In the genomic region with DNA sequence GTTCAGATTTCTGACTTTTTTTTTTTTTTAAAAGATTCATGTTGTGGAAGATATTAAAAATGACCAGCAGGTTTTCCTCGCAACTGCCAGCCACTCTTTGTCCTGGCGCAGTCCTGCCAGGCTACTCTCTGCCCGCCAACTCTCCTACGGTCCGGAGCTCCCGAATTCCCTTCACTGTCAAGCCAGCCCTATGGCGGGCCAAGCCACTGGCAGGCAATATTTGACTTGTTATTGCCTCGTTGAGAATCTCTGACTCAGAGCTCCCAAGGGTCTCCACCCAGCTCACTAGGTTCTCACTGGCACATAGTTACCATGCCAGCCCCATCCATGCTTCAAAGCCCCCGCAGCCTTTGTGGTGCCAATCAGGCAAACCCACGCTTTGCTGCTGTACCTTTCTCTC, we compare ENCODE assay signal across 27 mouse cellular contexts.
DNase-seq lines count a peak whose midpoint lies in the region; ATAC-seq and TF ChIP-seq lines count a peak whose summit lies in the region.
"Had no signal": no experiment of that assay in that cellular context is flagged by ENCODE, and none has a peak within 500 bp of the region (broad histone marks: within the 10 kb centered on the region; RNA-seq: fewer than 3 reads in every experiment).

No protein-coding gene starts in this region.

- H3K4me3 ChIP-seq in midbrain, postnatal 0 days (ENCODE audit: low read depth, low read length) = no peak overlapping the region
- no peak overlapping the region for H3K4me3 ChIP-seq in midbrain, embryonic 11.5 days (ENCODE audit: low read depth, low read length)
- H3K4me3 ChIP-seq: embryonic facial prominence, embryonic 10.5 days; forebrain, embryonic 15.5 days; heart, embryonic 12.5 days; hindbrain, embryonic 10.5 days; midbrain, embryonic 15.5 days; myocyte; neural tube, embryonic 13.5 days had no signal

- no peak for TF ChIP-seq CTCF in midbrain, postnatal 0 days (IDR thresholded peaks at IDR 0.05)

- no peak overlapping the region for H3K27ac ChIP-seq in midbrain, postnatal 0 days (ENCODE audit: low read depth, low read length)
- H3K27ac ChIP-seq in midbrain, embryonic 11.5 days (ENCODE audit: low read depth, low read length) = no peak overlapping the region
- H3K27ac ChIP-seq: embryonic facial prominence, embryonic 10.5 days; forebrain, embryonic 15.5 days; hindbrain, embryonic 10.5 days; hindbrain, postnatal 0 days; liver, embryonic 14.5 days; midbrain, embryonic 15.5 days; neural tube, embryonic 13.5 days had no signal

- no peak for ATAC-seq in midbrain, postnatal 0 days (ENCODE audit: low FRiP score)
- ATAC-seq in midbrain, embryonic 11.5 days (ENCODE audit: low FRiP score) = no peak
- ATAC-seq: forebrain, embryonic 15.5 days; hindbrain, postnatal 0 days; intestine, embryonic 16.5 days; midbrain, embryonic 15.5 days had no signal

- H3K9me3 ChIP-seq in midbrain, postnatal 0 days (ENCODE audit: low read length) = no peaks in the 10 kb centered on the region
- no peaks in the 10 kb centered on the region for H3K9me3 ChIP-seq in midbrain, embryonic 11.5 days (ENCODE audit: control insufficient read depth, low read length)
- H3K9me3 ChIP-seq: embryonic facial prominence, embryonic 10.5 days; forebrain, embryonic 15.5 days; heart, embryonic 12.5 days; hindbrain, embryonic 10.5 days; midbrain, embryonic 15.5 days; neural tube, embryonic 13.5 days had no signal

- H3K36me3 ChIP-seq in midbrain, postnatal 0 days (ENCODE audit: insufficient read depth, low read length) = no peaks in the 10 kb centered on the region
- no peaks in the 10 kb centered on the region for H3K36me3 ChIP-seq in midbrain, embryonic 11.5 days (ENCODE audit: control insufficient read depth, insufficient read depth, low read length)
- H3K36me3 ChIP-seq: embryonic facial prominence, embryonic 10.5 days; forebrain, embryonic 15.5 days; heart, embryonic 12.5 days; hindbrain, embryonic 10.5 days; midbrain, embryonic 15.5 days; neural tube, embryonic 13.5 days had no signal

- no peak overlapping the region for H3K4me2 ChIP-seq in midbrain, postnatal 0 days (ENCODE audit: low read depth, low read length, poor library complexity, severe bottlenecking)
- no peak overlapping the region for H3K4me2 ChIP-seq in midbrain, embryonic 11.5 days
- H3K4me2 ChIP-seq: forebrain, embryonic 15.5 days; heart, embryonic 12.5 days; lung, embryonic 14.5 days; midbrain, embryonic 15.5 days; neural tube, embryonic 13.5 days had no signal

- 89% methylated on average over 10 of the region's 10 CpGs for WGBS in midbrain, postnatal 0 days
- 93% methylated on average over 10 of the region's 10 CpGs for WGBS in midbrain, embryonic 11.5 days

- H3K27me3 ChIP-seq in midbrain, postnatal 0 days (ENCODE audit: insufficient read depth, low read length) = no peaks in the 10 kb centered on the region
- H3K27me3 ChIP-seq in midbrain, embryonic 11.5 days (ENCODE audit: control insufficient read depth, insufficient read depth, low read length) = no peaks in the 10 kb centered on the region
- H3K27me3 ChIP-seq: forebrain, embryonic 15.5 days; heart, embryonic 12.5 days; midbrain, embryonic 15.5 days; neural tube, embryonic 13.5 days had no signal

- no peaks in the 10 kb centered on the region for H3K4me1 ChIP-seq in midbrain, postnatal 0 days (ENCODE audit: insufficient read depth, low read length)
- no peaks in the 10 kb centered on the region for H3K4me1 ChIP-seq in midbrain, embryonic 11.5 days (ENCODE audit: control insufficient read depth, insufficient read depth, low read length)
- H3K4me1 ChIP-seq: embryonic facial prominence, embryonic 10.5 days; forebrain, embryonic 15.5 days; heart, embryonic 12.5 days; hindbrain, embryonic 10.5 days; midbrain, embryonic 15.5 days; neural tube, embryonic 13.5 days had no signal

- H3K9ac ChIP-seq in midbrain, postnatal 0 days (replicated peaks; ENCODE audit: low read length, poor library complexity, severe bottlenecking) = no peak overlapping the region
- no peak overlapping the region for H3K9ac ChIP-seq in midbrain, embryonic 11.5 days (ENCODE audit: low read length)
- H3K9ac ChIP-seq: forebrain, embryonic 15.5 days; heart, embryonic 12.5 days; liver, embryonic 14.5 days; lung, embryonic 14.5 days; midbrain, embryonic 15.5 days; neural tube, embryonic 13.5 days had no signal

- DNase-seq in cerebellum, postnatal 14 days = peak; percentile 69 to 78
- DNase-seq in cerebellum, adult 11-12 months = no peak
- DNase-seq in midbrain, postnatal 0 days (ENCODE audit: low spot score) = peak; percentile 14
- no peak for DNase-seq in midbrain, embryonic 11.5 days (ENCODE audit: low spot score, missing footprints)
- DNase-seq in cerebellum, postnatal 25 days = peak; percentile 56 to 63
- no peak for DNase-seq in thymus, postnatal 36 days
- no peak for DNase-seq in kidney, adult 18-20 months
- DNase-seq: adrenal gland, postnatal 36 days; gastrocnemius, postnatal 10 days; heart, adult 11 months; heart, postnatal 10 days; kidney, postnatal 36 days; lung, embryonic 14.5 days; retina, postnatal 1 day; right cerebral cortex, postnatal 25 days; spleen, adult 18-20 months; thymus, postnatal 14 days had no signal

Comparison
In these comparisons a context has a peak if more than half of its experiments do, and no peak if none do; other contexts are left out.
1. DNase-seq: peak in cerebellum, postnatal 14 days (2 of 2), midbrain, postnatal 0 days (single experiment) and cerebellum, postnatal 25 days (2 of 2); none in cerebellum, adult 11-12 months (single experiment), midbrain, embryonic 11.5 days (single experiment), thymus, postnatal 36 days (0 of 2) and kidney, adult 18-20 months (single experiment).